In genomic region chr15:83756742-83757141, GRCm38 (mm10) we compare ENCODE assay signal across 8 mouse cellular contexts. TPM values are rescaled to one million over a fixed set of nuclear protein-coding genes. Genes with fewer than 3 reads are reported as not detected.
DNase-seq lines count a peak whose midpoint lies in the region; ATAC-seq and TF ChIP-seq lines count a peak whose summit lies in the region.

No protein-coding gene starts in this region.

- intact Hi-C loops in left cerebral cortex, adult 2 months (cut with DNase I), result no loop called here
- intact Hi-C loops in left cerebral cortex, postnatal 36 days (cut with DNase I), result no loop called here

- DNase-seq in cerebellum, adult 9-10 months, result peak; percentile 8
- no peak for DNase-seq in cerebellum, adult 11 months
- no peak for DNase-seq in left cerebral cortex, adult 2 months (ENCODE audit: extremely low spot score in 1 of 2, low spot score in 2 of 2)
- DNase-seq in left cerebral cortex, postnatal 36 days (ENCODE audit: low spot score in 2 of 2), result no peak
- DNase-seq in G1E (ENCODE audit: low spot score), result no peak
- peak; percentile 76 for DNase-seq in limb, embryonic 10.5 days (ENCODE audit: low spot score)
- DNase-seq in layer of hippocampus, adult 9-11 months, result no peak

- no peaks in the 10 kb centered on the region for H3K4me1 ChIP-seq in G1E (ENCODE audit: insufficient read depth, low read depth, low read length)
- peaks cover 8% of the 10 kb centered on the region for H3K4me1 ChIP-seq in limb, embryonic 10.5 days

- H3K36me3 ChIP-seq in G1E (replicated peaks), result no peaks in the 10 kb centered on the region
- no peaks in the 10 kb centered on the region for H3K36me3 ChIP-seq in limb, embryonic 10.5 days

- no peak overlapping the region for H3K27ac ChIP-seq in left cerebral cortex, adult 2 months
- peak overlapping the region; percentile 25; the same call in 1 of the 2 replicates for H3K27ac ChIP-seq in limb, embryonic 10.5 days

- WGBS in limb, embryonic 10.5 days, result 29% methylated on average over 9 of the region's 9 CpGs

- H3K4me3 ChIP-seq in left cerebral cortex, adult 2 months, result no peak overlapping the region
- H3K4me3 ChIP-seq in G1E (ENCODE audit: low read depth, low read length), result no peak overlapping the region
- H3K4me3 ChIP-seq in limb, embryonic 10.5 days, result no peak overlapping the region

- TF ChIP-seq CTCF in left cerebral cortex, adult 2 months (IDR thresholded peaks at IDR 0.05), result peak; percentile 81
- 0 out of 2 replicates have a peak, but pooled peaks have one; percentile 10 for TF ChIP-seq CTCF in G1E (IDR thresholded peaks at IDR 0.05; ENCODE audit: low read depth, low read length)

- no peak for ATAC-seq in G1E (ENCODE audit: extremely low read depth, insufficient number of reproducible peaks, low FRiP score, poor library complexity, severe bottlenecking)
- no peak for ATAC-seq in monocyte, adult 5-6 weeks (replicated peaks; ENCODE audit: insufficient number of reproducible peaks, low FRiP score, low TSS enrichment, poor library complexity, severe bottlenecking)

- peaks cover 78% of the 10 kb centered on the region for H3K9me3 ChIP-seq in G1E (replicated peaks)
- H3K9me3 ChIP-seq in limb, embryonic 10.5 days (replicated peaks), result no peaks in the 10 kb centered on the region

- H3K27me3 ChIP-seq in G1E (ENCODE audit: insufficient read depth, low read length), result no peaks in the 10 kb centered on the region
- no peaks in the 10 kb centered on the region for H3K27me3 ChIP-seq in limb, embryonic 10.5 days (ENCODE audit: low read depth, poor library complexity, severe bottlenecking)

RNA-seq across cellular contexts. Expression of gene Mpped1, which starts 22.5 kb away (rescaled TPM):
- total RNA-seq in left cerebral cortex, adult 2 months (2021), result 100 to 1,000 TPM; 201 to 208 TPM
- total RNA-seq in left cerebral cortex, postnatal 36 days (2021), result 100 to 1,000 TPM; 194 to 214 TPM
- not detected in 2 replicates for total RNA-seq in G1E (2014; fragmentation: Nextera tagmentation)
- total RNA-seq in G1E (2017), result 0.12 TPM in 1 of 2 replicates, not detected in the other
- not detected in 2 replicates for polyA plus RNA-seq in G1E (2012)
- 2.4 and 3.8 TPM in 2 replicates for polyA plus RNA-seq in limb, embryonic 10.5 days (2016; fragmentation: Nextera tagmentation; extraction: Ambion mirVana)
- total RNA-seq in monocyte, adult 5-6 weeks (2017), result not detected in 3 replicates

RNA-seq across cellular contexts. Expression of gene Scube1, which starts 31.9 kb away (rescaled TPM):
- 10 to 100 TPM; 72.2 to 74.2 TPM for total RNA-seq in left cerebral cortex, adult 2 months (2021)
- 10 to 100 TPM; 68.5 to 71.1 TPM for total RNA-seq in left cerebral cortex, postnatal 36 days (2021)
- total RNA-seq in G1E (2014; fragmentation: Nextera tagmentation) (not detected in 2 replicates), G1E (2017) (0.05 and 0.12 TPM in 2 replicates)
- not detected in 2 replicates for polyA plus RNA-seq in G1E (2012)
- 124 TPM in 2 replicates for polyA plus RNA-seq in limb, embryonic 10.5 days (2016; fragmentation: Nextera tagmentation; extraction: Ambion mirVana)
- not detected in 3 replicates for total RNA-seq in monocyte, adult 5-6 weeks (2017)

Comparison
In these comparisons a context has a peak if more than half of its experiments do, and no peak if none do; other contexts are left out.
1. DNase-seq: peak in cerebellum, adult 9-10 months (single experiment) and limb, embryonic 10.5 days (single experiment); none in cerebellum, adult 11 months (single experiment), left cerebral cortex, adult 2 months (0 of 2), left cerebral cortex, postnatal 36 days (0 of 2), G1E (single experiment) and layer of hippocampus, adult 9-11 months (single experiment).
2. RNA of gene Mpped1, which starts 22.5 kb away (total RNA-seq): 194 to 214 TPM in left cerebral cortex, postnatal 36 days and 201 to 208 TPM in left cerebral cortex, adult 2 months; 0.12 TPM in G1E and not detected in monocyte, adult 5-6 weeks; every median in the first group is over 100 times any median in the second.
3. RNA of gene Scube1, which starts 31.9 kb away (total RNA-seq): 72.2 to 74.2 TPM in left cerebral cortex, adult 2 months and 68.5 to 71.1 TPM in left cerebral cortex, postnatal 36 days; 0.05 to 0.12 TPM in G1E and not detected in monocyte, adult 5-6 weeks; every median in the first group is over 10 times any median in the second.